Mouse (Mus musculus) heart, embryonic 16.5 days (tissue): ENCODE data around the gene Atp1a1. TPM values are rescaled to one million over a fixed set of nuclear protein-coding genes. Genes with fewer than 3 reads are reported as not detected.

Experiments used
- ATAC-seq: fragments of 200-750 bp; cut with Nextera tagmentation; replicated peaks from 2 replicates; pipeline ENCODE4 v1.8.0; 2017; ENCODE audit warnings: moderate number of reproducible peaks; ENCODE audit not compliant: insufficient read depth, low FRiP score; ENCODE audit errors: extremely low read depth
- H3K27ac ChIP-seq: fragments of 300-500 bp; sonication (generic); 2 replicates; pipeline ENCODE4 v1.5.1; 2014; ENCODE audit warnings: mild to moderate bottlenecking, low read length, control low read depth, moderate library complexity
- H3K27me3 ChIP-seq: fragments of 300-500 bp; sonication (generic); 2 replicates; pipeline ENCODE4 v1.6.1; 2014; ENCODE audit warnings: low read length, mixed read lengths; ENCODE audit not compliant: control insufficient read depth, insufficient read depth
- H3K36me3 ChIP-seq: fragments of 300-500 bp; sonication (generic); 2 replicates; pipeline ENCODE4 v1.6.1; 2014; ENCODE audit not compliant: control insufficient read depth, insufficient read depth
- H3K4me1 ChIP-seq: fragments of 300-500 bp; sonication (generic); 2 replicates; pipeline ENCODE4 v1.6.1; 2014; ENCODE audit warnings: low read length, mixed read lengths; ENCODE audit not compliant: control insufficient read depth, insufficient read depth
- H3K4me2 ChIP-seq: fragments of 300-500 bp; sonication (generic); 2 replicates; pipeline ENCODE4 v1.6.1; 2014; ENCODE audit warnings: low read depth, mild to moderate bottlenecking, control low read depth, low read length
- H3K4me3 ChIP-seq: fragments of 300-500 bp; sonication (generic); 2 replicates; pipeline ENCODE4 v1.5.1; 2014; ENCODE audit warnings: mild to moderate bottlenecking, control low read depth, low read length
- H3K9ac ChIP-seq: fragments of 300-500 bp; sonication (generic); 2 replicates; pipeline ENCODE4 v1.6.1; 2014; ENCODE audit warnings: low read length, control low read depth
- H3K9me3 ChIP-seq: fragments of 300-500 bp; sonication (generic); replicated peaks from 2 replicates; pipeline ENCODE4 v1.6.1; 2016; ENCODE audit warnings: low read length; ENCODE audit not compliant: control insufficient read depth
- WGBS: fragments of 180-500 bp; shearing (Covaris S2); extraction: QIAGEN DNeasy Blood & Tissue Kit; methylation state at CpG from one replicate; pipeline ENCODE4 v1.1.7; 2014; 5-methylcytosine and 5-hydroxymethylcytosine counted together
- polyA plus RNA-seq: library from polyadenylated mRNA; unstranded; fragments of >200 nt; fragmentation: Nextera tagmentation; extraction: Ambion mirVana; gene quantifications from 2 replicates; pipeline ENCODE4 v1.2.1, GENCODE M21; 2015

Gene Atp1a1
- polyA plus RNA-seq, 1 experiment from 2014 or later, result 335 TPM

GRCm38 (mm10) chr3:101618505-101618904 lies 14.0 kb upstream of the Atp1a1 start:
- no peak overlapping the region for H3K4me3 ChIP-seq
- no peaks in the 10 kb centered on the region for H3K27me3 ChIP-seq
- 82% methylated on average over 4 of the region's 4 CpGs for WGBS
- no peak overlapping the region for H3K4me2 ChIP-seq
- no peaks in the 10 kb centered on the region for H3K36me3 ChIP-seq
- H3K9me3 ChIP-seq, result peaks cover 5% of the 10 kb centered on the region; the same call in 1 of the 2 replicates
- H3K4me1 ChIP-seq, result peaks cover 2% of the 10 kb centered on the region; the same call in 1 of the 2 replicates
- H3K9ac ChIP-seq, result no peak overlapping the region
- no peak overlapping the region for H3K27ac ChIP-seq
- ATAC-seq, result no peak

- H3K9me3 ChIP-seq, result no peaks in the 10 kb centered on the region
- no peak for ATAC-seq
- 85% methylated on average over 8 of the region's 8 CpGs for WGBS
- no peak overlapping the region for H3K27ac ChIP-seq
- no peak overlapping the region for H3K4me3 ChIP-seq
- no peak overlapping the region for H3K9ac ChIP-seq
- H3K4me1 ChIP-seq, result peaks cover 2% of the 10 kb centered on the region; the same call in 1 of the 2 replicates
- H3K27me3 ChIP-seq, result no peaks in the 10 kb centered on the region
- H3K4me2 ChIP-seq, result no peak overlapping the region
- H3K36me3 ChIP-seq, result no peaks in the 10 kb centered on the region
Observed at GRCm38 (mm10) chr3:101617451-101617850, 13.0 kb upstream of the Atp1a1 start.

- ATAC-seq, result no peak
Observed at GRCm38 (mm10) chr3:101617007-101617406, 12.5 kb upstream of the Atp1a1 start.

GRCm38 (mm10) chr3:101615856-101616255 lies 11.4 kb upstream of the Atp1a1 start:
- Histone ChIP-seq H3K36me3 (no peaks in the 10 kb centered on the region), H3K9me3 (no peaks in the 10 kb centered on the region), H3K9ac (no peak overlapping the region), H3K4me3 (no peak overlapping the region), H3K4me2 (no peak overlapping the region), H3K27ac (no peak overlapping the region), H3K4me1 (0 out of 2 replicates have a peak, but pooled peaks cover 2% of the 10 kb centered on the region), H3K27me3 (no peaks in the 10 kb centered on the region)
- 80% methylated on average over 6 of the region's 6 CpGs for WGBS
- no peak for ATAC-seq

More at GRCm38 (mm10) chr3:101617007-101617406, 12.5 kb upstream of the Atp1a1 start:
- Histone ChIP-seq H3K27ac (no peak overlapping the region), H3K27me3 (no peaks in the 10 kb centered on the region), H3K9ac (no peak overlapping the region), H3K4me3 (no peak overlapping the region), H3K9me3 (no peaks in the 10 kb centered on the region), H3K36me3 (no peaks in the 10 kb centered on the region), H3K4me2 (no peak overlapping the region), H3K4me1 (peaks cover 2% of the 10 kb centered on the region; the same call in 1 of the 2 replicates)

GRCm38 (mm10) chr3:101611813-101612491 lies 7.5 kb upstream of the Atp1a1 start:
- WGBS, result 49% methylated on average over 10 of the region's 10 CpGs
- Histone ChIP-seq H3K27me3 (no peaks in the 10 kb centered on the region), H3K27ac (no peak overlapping the region)

GRCm38 (mm10) chr3:101611012-101611812 lies 6.7 kb upstream of the Atp1a1 start:
- no peak overlapping the region for H3K9ac ChIP-seq
- H3K4me3 ChIP-seq, result no peak overlapping the region
- no peaks in the 10 kb centered on the region for H3K36me3 ChIP-seq
- 80% methylated on average over 8 of the region's 8 CpGs for WGBS
- no peaks in the 10 kb centered on the region for H3K27me3 ChIP-seq
- H3K4me2 ChIP-seq, result no peak overlapping the region
- no peaks in the 10 kb centered on the region for H3K9me3 ChIP-seq
- no peak for ATAC-seq
- H3K27ac ChIP-seq, result no peak overlapping the region
- 0 out of 2 replicates have a peak, but pooled peaks cover 2% of the 10 kb centered on the region for H3K4me1 ChIP-seq

More at GRCm38 (mm10) chr3:101611813-101612491, 7.5 kb upstream of the Atp1a1 start:
- Histone ChIP-seq H3K4me2 (no peak overlapping the region), H3K36me3 (no peaks in the 10 kb centered on the region), H3K4me3 (no peak overlapping the region), H3K9ac (no peak overlapping the region), H3K9me3 (no peaks in the 10 kb centered on the region), H3K4me1 (0 out of 2 replicates have a peak, but pooled peaks cover 2% of the 10 kb centered on the region)
- no peak for ATAC-seq

GRCm38 (mm10) chr3:101609302-101609701 lies 4.8 kb upstream of the Atp1a1 start:
- Histone ChIP-seq H3K27ac (no peak overlapping the region), H3K4me1 (peaks cover 4% of the 10 kb centered on the region), H3K4me2 (no peak overlapping the region), H3K36me3 (no peaks in the 10 kb centered on the region), H3K4me3 (no peak overlapping the region), H3K27me3 (no peaks in the 10 kb centered on the region), H3K9me3 (no peaks in the 10 kb centered on the region), H3K9ac (no peak overlapping the region)
- ATAC-seq, result no peak
- WGBS, result 88% methylated on average over 5 of the region's 5 CpGs

- Histone ChIP-seq H3K27me3 (no peaks in the 10 kb centered on the region), H3K9me3 (no peaks in the 10 kb centered on the region), H3K36me3 (no peaks in the 10 kb centered on the region), H3K4me2 (no peak overlapping the region), H3K9ac (no peak overlapping the region), H3K4me1 (peaks cover 7% of the 10 kb centered on the region), H3K27ac (no peak overlapping the region), H3K4me3 (no peak overlapping the region)
- no peak for ATAC-seq
- WGBS, result 81% methylated on average over 7 of the region's 7 CpGs
Observed at GRCm38 (mm10) chr3:101606861-101607455, 2.5 kb upstream of the Atp1a1 start.

GRCm38 (mm10) chr3:101605721-101606120 lies 1.2 kb upstream of the Atp1a1 start:
- no peak overlapping the region for H3K9ac ChIP-seq
- no peaks in the 10 kb centered on the region for H3K36me3 ChIP-seq
- H3K27me3 ChIP-seq, result no peaks in the 10 kb centered on the region
- H3K27ac ChIP-seq, result no peak overlapping the region
- H3K9me3 ChIP-seq, result no peaks in the 10 kb centered on the region
- H3K4me1 ChIP-seq, result peaks cover 15% of the 10 kb centered on the region
- WGBS, result 24% methylated on average over 2 of the region's 2 CpGs
- H3K4me3 ChIP-seq, result no peak overlapping the region
- H3K4me2 ChIP-seq, result no peak overlapping the region
- no peak for ATAC-seq
